Mouse (Mus musculus) Patski (cell line): ENCODE measurements around the gene Armh4. TPM values are rescaled to one million over a fixed set of nuclear protein-coding genes. Genes with fewer than 3 reads are reported as not detected.

Experiments used
- ATAC-seq: fragments of 100-300 bp; one replicate; pipeline ENCODE4 v1.8.0; 2021
- CTCF ChIA-PET: fragments of 350-600 bp; sonication (Branson Sonifier 250); formaldehyde crosslinking; loops from one replicate; lab custom pipeline; 2022; ENCODE audit warnings: inconsistent platforms; lab: Charles Lee
- POLR2A ChIA-PET: fragments of 350-600 bp; sonication (Branson Sonifier 250); formaldehyde crosslinking; loops from one replicate; lab custom pipeline; 2022; ENCODE audit warnings: antibody characterized with exemption, inconsistent platforms; lab: Charles Lee
- DNase-seq: peaks from one replicate; pipeline ENCODE4 v3.0.0-alpha.2; 2011; ENCODE audit warnings: low read depth, low spot score
- H3K27me3 ChIP-seq: fragments of 371-371 bp; one replicate; pipeline ENCODE4 v1.5.1; 2021
- CTCF ChIP-seq: fragments of 100-300 bp; IDR thresholded peaks from one replicate; pipeline ENCODE4 v1.5.1; 2021
- in situ Hi-C: fragments of 300-500 bp; cut with MboI; formaldehyde crosslinking; loops from 3 replicates; pipeline ENCODE4 v1.11.1; 2018; ENCODE audit warnings: low pct_unique_long_range_greater_than_20kb, mixed read lengths
- polyA plus RNA-seq: library from polyadenylated mRNA; unstranded; gene quantifications from one replicate; pipeline ENCODE4 v1.2.3, GENCODE M21; 2021

The Armh4 gene
- polyA plus RNA-seq, 1 experiment from 2014 or later, result not detected

GRCm38 (mm10) chr14:49733950-49734349, 49.2 kb downstream of the Armh4 start:
- no peak for DNase-seq
- TF ChIP-seq CTCF, result peak; percentile 43
- in situ Hi-C loops, result loop anchor here (5.0 kb wide), 1 partner anchor 497 kb away; no protein-coding TSS in a partner anchor
- ATAC-seq, result no peak
- H3K27me3 ChIP-seq, result peaks cover 5% of the 10 kb centered on the region
- CTCF ChIA-PET, result interaction anchor here (1.8 kb wide), 1 partner anchor 11 kb away, joined by 4 read pairs; no protein-coding TSS in a partner anchor
- POLR2A ChIA-PET, result no interaction called here

- ChIA-PET CTCF (interaction anchor here (0.9 kb wide), 1 partner anchor 10 kb away, joined by 4 read pairs; no protein-coding TSS in a partner anchor), POLR2A (no interaction called here)
- DNase-seq, result no peak
- in situ Hi-C loops, result no loop called here
- no peaks in the 10 kb centered on the region for H3K27me3 ChIP-seq
- no peak for ATAC-seq
- peak; percentile 25 for TF ChIP-seq CTCF
These were observed 59.7 kb downstream of the Armh4 start for GRCm38 (mm10) chr14:49723361-49724054.

GRCm38 (mm10) chr14:49722782-49723181, 60.4 kb downstream of the Armh4 start:
- no peaks in the 10 kb centered on the region for H3K27me3 ChIP-seq
- no peak for TF ChIP-seq CTCF
- ATAC-seq, result no peak
- ChIA-PET POLR2A (no interaction called here), CTCF (interaction anchor here (0.9 kb wide), 1 partner anchor 11 kb away, joined by 4 read pairs; no protein-coding TSS in a partner anchor)
- in situ Hi-C loops, result no loop called here
- no peak for DNase-seq

- DNase-seq (no peak), ATAC-seq (no peak)
- in situ Hi-C loops, result no loop called here
- POLR2A ChIA-PET, result no interaction called here
- CTCF ChIA-PET, result no interaction called here
- no peak for TF ChIP-seq CTCF
- peaks cover 5% of the 10 kb centered on the region for H3K27me3 ChIP-seq
These were observed 61.9 kb downstream of the Armh4 start for GRCm38 (mm10) chr14:49721281-49721680.

GRCm38 (mm10) chr14:49719678-49720077, 63.5 kb downstream of the Armh4 start:
- H3K27me3 ChIP-seq, result peaks cover 5% of the 10 kb centered on the region
- no peak for ATAC-seq
- POLR2A ChIA-PET, result no interaction called here
- TF ChIP-seq CTCF, result no peak
- CTCF ChIA-PET, result no interaction called here
- no peak for DNase-seq
- in situ Hi-C loops, result no loop called here

- in situ Hi-C loops, result no loop called here
- TF ChIP-seq CTCF, result peak; percentile 37
- no peak for DNase-seq
- H3K27me3 ChIP-seq, result no peaks in the 10 kb centered on the region
- POLR2A ChIA-PET, result no interaction called here
- ATAC-seq, result no peak
- CTCF ChIA-PET, result no interaction called here
These were observed 72.2 kb downstream of the Armh4 start for GRCm38 (mm10) chr14:49711016-49711415.

DNA sequence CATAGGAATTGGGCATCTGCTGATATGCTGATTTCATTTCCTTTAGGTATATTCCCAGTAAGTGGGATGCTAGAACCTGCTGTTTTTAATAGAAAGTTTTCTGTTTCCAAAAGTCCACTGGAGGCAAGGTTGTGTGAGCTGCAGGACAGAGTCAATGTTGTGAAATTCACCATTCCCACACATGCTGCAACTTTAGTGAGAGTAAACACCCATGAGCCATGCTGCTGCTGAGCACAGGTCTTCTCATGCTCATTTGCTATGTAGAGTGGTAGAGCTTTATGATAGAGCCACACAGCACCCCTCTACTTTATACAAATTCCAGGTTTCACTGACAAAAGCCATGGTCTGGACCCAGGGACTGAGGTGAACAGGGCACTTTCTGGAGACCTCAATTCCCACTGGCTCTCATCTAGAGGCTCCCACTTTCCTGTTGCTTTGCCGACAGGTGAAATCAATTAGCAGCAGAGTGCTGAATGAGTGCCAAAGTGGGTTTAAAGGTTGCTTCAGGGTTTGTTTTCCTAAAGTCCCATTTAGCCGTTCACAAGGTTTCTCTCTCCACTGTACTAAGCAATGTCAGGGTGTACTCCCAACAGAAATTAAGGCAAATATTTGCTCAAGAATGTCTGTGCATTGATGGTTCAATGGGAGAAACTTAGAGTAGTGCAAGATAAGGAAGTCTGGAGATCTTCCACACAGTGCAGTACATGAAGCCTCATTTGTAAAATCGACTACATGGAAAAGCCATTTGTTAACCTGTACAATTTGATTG, 79.6 kb downstream of the Armh4 start:
- no peaks in the 10 kb centered on the region for H3K27me3 ChIP-seq
- no peak for TF ChIP-seq CTCF
- DNase-seq (no peak), ATAC-seq (no peak)
- in situ Hi-C loops, result no loop called here
- CTCF ChIA-PET, result no interaction called here
- POLR2A ChIA-PET, result no interaction called here

DNA sequence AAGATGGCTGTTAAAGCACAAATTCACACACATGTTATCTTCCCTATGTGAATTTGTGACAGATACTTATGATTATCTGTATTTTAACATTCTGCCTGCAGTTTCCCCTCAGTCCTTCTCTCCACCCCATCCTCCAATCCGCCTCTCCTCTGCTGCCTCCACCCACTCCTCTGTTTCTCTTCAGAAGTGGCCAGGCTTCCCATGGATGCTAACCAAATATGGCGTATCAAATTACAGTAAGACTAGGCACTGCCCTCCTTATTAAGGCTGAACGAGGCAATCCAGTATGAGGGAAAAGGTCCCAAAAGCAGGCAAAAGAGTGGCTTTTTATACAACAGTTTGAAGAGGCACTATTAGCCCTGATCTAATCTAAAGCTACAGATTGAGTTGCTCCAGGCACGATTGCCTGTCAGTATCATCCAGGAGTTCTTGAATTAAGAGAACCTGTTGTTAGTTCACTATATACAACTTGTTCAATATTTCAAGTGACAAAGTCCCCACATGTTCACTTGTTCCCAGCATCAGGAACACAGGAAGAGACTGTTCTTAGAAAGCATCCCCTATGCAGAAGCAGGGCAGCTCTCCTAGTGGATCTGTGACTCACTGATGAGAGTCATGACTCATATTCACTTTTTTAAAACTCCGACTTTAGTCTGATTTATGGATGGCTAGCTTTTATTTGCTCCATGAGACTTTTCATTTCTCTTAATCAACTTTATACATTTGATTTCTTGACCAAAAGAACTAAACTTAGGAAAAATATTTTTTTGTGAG, 103.5 kb downstream of the Armh4 start:
- ChIA-PET POLR2A (no interaction called here), CTCF (no interaction called here)
- in situ Hi-C loops, result no loop called here
- ATAC-seq (no peak), DNase-seq (no peak)
- H3K27me3 ChIP-seq, result peaks cover 6% of the 10 kb centered on the region
- TF ChIP-seq CTCF, result no peak

GRCm38 (mm10) chr14:49676580-49676979, 106.6 kb downstream of the Armh4 start:
- POLR2A ChIA-PET, result no interaction called here
- CTCF ChIA-PET, result no interaction called here
- H3K27me3 ChIP-seq, result peaks cover 6% of the 10 kb centered on the region
- no peak for TF ChIP-seq CTCF
- in situ Hi-C loops, result no loop called here
- no peak for DNase-seq
- no peak for ATAC-seq

DNA sequence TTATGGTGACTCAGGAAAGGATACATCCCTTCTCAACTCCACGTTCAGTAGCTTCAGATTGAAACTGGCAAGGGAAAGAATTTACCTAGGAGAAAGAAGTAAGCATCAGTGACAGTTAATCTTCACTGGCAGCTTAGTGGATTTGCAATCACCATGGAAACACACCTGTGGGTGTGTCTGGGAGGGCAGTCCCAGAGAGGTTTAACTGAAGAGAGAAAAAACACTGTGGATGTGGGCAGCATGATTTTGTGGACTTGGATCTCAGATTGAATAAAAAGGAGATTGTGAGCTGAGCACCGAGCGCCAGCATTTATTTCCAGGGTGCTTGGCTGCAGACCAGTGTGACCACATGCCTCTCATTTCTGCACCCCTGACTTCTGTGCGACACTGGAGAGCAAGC, 122.7 kb downstream of the Armh4 start:
- ChIA-PET POLR2A (no interaction called here), CTCF (no interaction called here)
- H3K27me3 ChIP-seq, result no peaks in the 10 kb centered on the region
- TF ChIP-seq CTCF, result no peak
- ATAC-seq (no peak), DNase-seq (no peak)
- in situ Hi-C loops, result no loop called here

GRCm38 (mm10) chr14:49649191-49649590, 134.0 kb downstream of the Armh4 start:
- ChIA-PET POLR2A (no interaction called here), CTCF (no interaction called here)
- ATAC-seq (no peak), DNase-seq (no peak)
- H3K27me3 ChIP-seq, result no peaks in the 10 kb centered on the region
- no peak for TF ChIP-seq CTCF
- in situ Hi-C loops, result no loop called here
